Mouse (Mus musculus) thymus, adult 2 months (tissue): ENCODE measurements around the gene Gm17581.

ENCODE experiments used
- CTCF ChIP-seq: fragments of 200-500 bp; IDR thresholded peaks from 2 replicates; pipeline ENCODE4 v1.5.1; 2012; ENCODE audit warnings: mild to moderate bottlenecking, control low read depth, low read length, moderate library complexity, borderline replicate concordance; ENCODE audit not compliant: control insufficient read depth, poor library complexity, insufficient read depth; ENCODE audit errors: extremely low read depth
- POLR2A ChIP-seq: fragments of 200-500 bp; IDR thresholded peaks from 2 replicates; pipeline ENCODE4 v1.6.1; 2012; ENCODE audit warnings: mild to moderate bottlenecking, low read length, control low read depth, moderate library complexity; ENCODE audit not compliant: control insufficient read depth, poor library complexity, insufficient read depth; ENCODE audit errors: extremely low read depth

- TF ChIP-seq POLR2A (no peak), CTCF (no peak)
These were observed 2.1 kb upstream of the Gm17581 start for GRCm38 (mm10) chr2:155737803-155738202.
